Mouse (Mus musculus): ENCODE results near the gene Hes7. TPM values are rescaled to one million over a fixed set of nuclear protein-coding genes. Genes with fewer than 3 reads are reported as not detected.
"Not testable (repeated sequence)": the region's sequence is repeated elsewhere in the genome, so short reads cannot be mapped to it uniquely, and the experiment has no call there.

Gene Hes7
- polyA plus RNA-seq, 1 experiment from 2014 or later = 0.21 TPM

DNA sequence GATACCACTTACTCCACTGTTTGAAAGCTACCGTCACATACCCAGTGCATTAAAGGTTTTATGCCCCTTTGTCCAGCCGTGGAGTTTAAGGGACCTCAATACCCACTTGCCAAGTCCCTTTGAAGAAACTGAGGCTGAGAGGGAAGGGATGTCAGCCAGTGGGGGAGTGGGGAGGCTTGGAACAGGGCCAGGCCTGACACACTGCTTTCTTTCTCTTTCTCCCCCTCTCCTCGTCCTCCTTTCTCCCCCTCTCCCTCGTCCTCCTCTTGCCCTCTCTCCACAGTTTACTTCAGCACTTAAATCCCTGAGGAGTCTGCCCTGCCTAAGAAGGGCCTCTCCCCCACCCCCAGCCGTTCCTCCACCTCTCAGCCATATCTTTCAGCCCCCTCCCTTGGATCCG, 29.8 kb upstream of the Hes7 start:
- peaks cover 31% of the 10 kb centered on the region for H3K36me3 ChIP-seq (ENCODE audit: control insufficient read depth, insufficient read depth, low read length)
- no peak for DNase-seq (ENCODE audit: low spot score)
- WGBS = 59% methylated on average over 6 of the region's 6 CpGs
- ATAC-seq (ENCODE audit: low read depth) = no peak
- no peaks in the 10 kb centered on the region for H3K9me3 ChIP-seq (ENCODE audit: control insufficient read depth, low read length)
- peaks cover 28% of the 10 kb centered on the region for H3K4me1 ChIP-seq (ENCODE audit: control insufficient read depth, insufficient read depth, low read length)
- no peaks in the 10 kb centered on the region for H3K27me3 ChIP-seq (replicated peaks; ENCODE audit: control insufficient read depth, insufficient read depth, low read length)
- peak overlapping the region; percentile 64 for H3K4me2 ChIP-seq (ENCODE audit: low read depth, low read length)
- peak overlapping the region; percentile 24; the same call in 1 of the 2 replicates for H3K27ac ChIP-seq (replicated peaks; ENCODE audit: low read depth, low read length)
- peak overlapping the region; percentile 100; the same call in 1 of the 2 replicates for H3K9ac ChIP-seq (ENCODE audit: low read depth, low read length)
- peak overlapping the region; percentile 100; the same call in 1 of the 2 replicates for H3K4me3 ChIP-seq (ENCODE audit: low read depth, low read length)

DNA sequence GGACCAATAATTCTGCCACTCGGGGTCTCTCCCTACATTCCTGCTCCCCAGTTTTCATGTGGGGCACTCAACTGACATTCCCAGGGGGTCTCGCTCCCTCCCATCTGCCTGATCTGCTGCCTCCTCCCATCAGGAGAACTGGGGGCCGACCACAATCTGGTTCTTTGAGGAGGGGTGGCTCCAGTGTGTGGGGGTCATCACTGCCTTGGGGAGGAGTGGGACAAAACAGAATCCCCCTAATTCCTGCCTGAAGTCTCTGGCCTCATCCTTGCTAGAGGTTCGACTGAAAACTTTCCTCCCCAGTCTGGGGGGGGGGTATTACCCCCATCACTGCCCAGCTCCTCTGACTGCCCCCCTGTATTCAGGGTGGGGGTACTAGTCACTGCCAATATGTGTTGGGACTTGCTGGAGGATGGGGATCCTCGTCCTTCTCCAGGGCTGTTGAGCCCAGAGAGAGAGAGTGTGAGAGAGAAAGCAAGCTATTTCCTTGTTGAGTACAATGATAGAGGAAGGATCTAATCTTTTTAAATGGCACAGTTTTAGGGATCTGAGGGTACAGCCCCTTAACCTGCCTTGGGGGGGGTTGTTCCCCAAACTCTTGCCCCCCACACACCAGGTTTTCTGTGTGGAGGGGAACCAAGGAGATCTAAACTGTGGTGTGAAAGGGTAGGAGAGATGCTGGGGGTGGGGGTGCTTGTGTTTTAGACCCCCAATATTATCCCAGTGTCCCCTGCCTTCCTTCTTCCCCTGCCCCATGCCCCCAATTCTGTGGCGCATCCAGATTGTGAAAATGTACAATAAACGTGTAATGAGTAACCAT, 28.4 kb upstream of the Hes7 start:
- WGBS = 61% methylated on average over 7 of the region's 7 CpGs
- Histone ChIP-seq H3K27me3 (replicated peaks; ENCODE audit: control insufficient read depth, insufficient read depth, low read length) (no peaks in the 10 kb centered on the region), H3K4me2 (ENCODE audit: low read depth, low read length) (no peak overlapping the region), H3K4me1 (ENCODE audit: control insufficient read depth, insufficient read depth, low read length) (peaks cover 38% of the 10 kb centered on the region), H3K4me3 (ENCODE audit: low read depth, low read length) (no peak overlapping the region), H3K9me3 (ENCODE audit: control insufficient read depth, low read length) (no peaks in the 10 kb centered on the region), H3K27ac (replicated peaks; ENCODE audit: low read depth, low read length) (no peak overlapping the region), H3K9ac (ENCODE audit: low read depth, low read length) (no peak overlapping the region), H3K36me3 (ENCODE audit: control insufficient read depth, insufficient read depth, low read length) (peaks cover 31% of the 10 kb centered on the region)
- ATAC-seq (ENCODE audit: low read depth) = no peak
- DNase-seq (ENCODE audit: low spot score) = no peak

DNA sequence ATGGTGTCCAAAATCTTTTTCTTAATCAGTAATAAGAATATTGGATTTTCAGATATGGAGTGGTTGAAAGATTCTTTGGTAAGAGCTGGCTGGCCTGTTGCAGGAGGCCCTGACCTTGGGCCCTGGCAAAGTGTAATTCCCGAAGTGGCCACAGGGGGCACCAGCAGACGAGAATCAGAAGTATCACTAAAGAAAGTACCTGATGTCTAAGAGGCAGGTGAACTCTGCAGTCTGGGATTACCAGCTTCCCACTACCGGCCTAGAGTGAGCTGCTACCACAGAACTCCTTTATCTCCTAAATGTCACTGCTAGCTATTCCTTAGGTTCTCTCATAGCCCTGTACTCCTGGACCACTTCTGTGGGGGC, 27.8 kb upstream of the Hes7 start:
- 0% methylated on average over 3 of the region's 3 CpGs for WGBS
- DNase-seq (ENCODE audit: low spot score) (peak; percentile 33), ATAC-seq (ENCODE audit: low read depth) (no peak)
- H3K27ac ChIP-seq (replicated peaks; ENCODE audit: low read depth, low read length) = no peak overlapping the region
- no peaks in the 10 kb centered on the region for H3K27me3 ChIP-seq (replicated peaks; ENCODE audit: control insufficient read depth, insufficient read depth, low read length)
- peaks cover 31% of the 10 kb centered on the region for H3K36me3 ChIP-seq (ENCODE audit: control insufficient read depth, insufficient read depth, low read length)
- H3K9me3 ChIP-seq (ENCODE audit: control insufficient read depth, low read length) = no peaks in the 10 kb centered on the region
- H3K9ac ChIP-seq (ENCODE audit: low read depth, low read length) = no peak overlapping the region
- no peak overlapping the region for H3K4me2 ChIP-seq (ENCODE audit: low read depth, low read length)
- peaks cover 36% of the 10 kb centered on the region for H3K4me1 ChIP-seq (ENCODE audit: control insufficient read depth, insufficient read depth, low read length)
- no peak overlapping the region for H3K4me3 ChIP-seq (ENCODE audit: low read depth, low read length)

DNA sequence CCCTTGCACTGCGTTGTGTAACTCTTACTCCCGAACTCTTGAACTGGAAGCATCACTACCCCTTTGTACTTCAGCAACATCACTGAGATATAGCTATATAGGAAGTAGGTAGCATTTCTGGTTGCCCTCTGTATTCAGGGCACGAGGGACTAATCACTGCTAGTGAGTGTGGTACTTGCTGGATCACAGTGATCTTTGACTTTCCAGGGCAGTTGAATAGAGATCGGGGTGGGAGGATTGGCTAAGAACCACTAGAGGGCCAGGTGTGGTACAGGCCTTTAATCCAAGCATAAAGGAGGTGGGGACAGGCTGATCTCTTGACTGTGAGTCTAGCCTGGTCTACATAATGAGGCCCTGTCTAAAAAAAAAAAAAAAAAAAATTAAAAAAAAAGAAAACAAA, 27.3 kb upstream of the Hes7 start:
- WGBS = 91% methylated on average over 4 of the region's 4 CpGs
- Histone ChIP-seq H3K9ac (ENCODE audit: low read depth, low read length) (no peak overlapping the region), H3K36me3 (ENCODE audit: control insufficient read depth, insufficient read depth, low read length) (peaks cover 31% of the 10 kb centered on the region), H3K27ac (replicated peaks; ENCODE audit: low read depth, low read length) (no peak overlapping the region), H3K4me3 (ENCODE audit: low read depth, low read length) (no peak overlapping the region), H3K4me1 (ENCODE audit: control insufficient read depth, insufficient read depth, low read length) (peaks cover 36% of the 10 kb centered on the region), H3K27me3 (replicated peaks; ENCODE audit: control insufficient read depth, insufficient read depth, low read length) (no peaks in the 10 kb centered on the region), H3K9me3 (ENCODE audit: control insufficient read depth, low read length) (no peaks in the 10 kb centered on the region), H3K4me2 (ENCODE audit: low read depth, low read length) (no peak overlapping the region)
- ATAC-seq (ENCODE audit: low read depth) (no peak), DNase-seq (ENCODE audit: low spot score) (no peak)

DNA sequence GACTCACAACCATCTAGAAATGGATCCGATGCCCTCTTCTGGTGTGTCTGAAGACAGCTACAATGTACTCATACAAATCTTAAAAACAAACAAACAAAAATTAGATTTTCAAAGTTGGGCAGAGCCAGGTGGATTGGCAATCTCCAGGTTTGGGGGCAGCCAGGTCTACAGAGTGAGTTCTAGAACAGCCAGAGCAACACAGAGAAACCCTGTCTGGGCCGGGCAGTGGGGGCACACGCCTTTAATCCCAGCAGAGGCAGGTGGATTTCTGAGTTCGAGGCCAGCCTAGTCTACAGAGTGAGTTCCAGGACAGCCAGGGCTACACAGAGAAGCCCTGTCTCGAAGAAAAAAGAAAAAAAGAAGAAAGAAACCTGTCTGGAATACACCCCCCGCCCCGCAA, 26.3 kb upstream of the Hes7 start:
- peaks cover 31% of the 10 kb centered on the region for H3K36me3 ChIP-seq (ENCODE audit: control insufficient read depth, insufficient read depth, low read length)
- not testable (repeated sequence) for ATAC-seq (ENCODE audit: low read depth); H3K4me3 ChIP-seq (ENCODE audit: low read depth, low read length); H3K9ac ChIP-seq (ENCODE audit: low read depth, low read length); DNase-seq (ENCODE audit: low spot score); H3K4me2 ChIP-seq (ENCODE audit: low read depth, low read length); H3K27me3 ChIP-seq (replicated peaks; ENCODE audit: control insufficient read depth, insufficient read depth, low read length); H3K9me3 ChIP-seq (ENCODE audit: control insufficient read depth, low read length)
- H3K4me1 ChIP-seq (ENCODE audit: control insufficient read depth, insufficient read depth, low read length) = peaks cover 41% of the 10 kb centered on the region
- WGBS = 85% methylated on average over 7 of the region's 7 CpGs
- peak overlapping the region; percentile 90 for H3K27ac ChIP-seq (replicated peaks; ENCODE audit: low read depth, low read length)

DNA sequence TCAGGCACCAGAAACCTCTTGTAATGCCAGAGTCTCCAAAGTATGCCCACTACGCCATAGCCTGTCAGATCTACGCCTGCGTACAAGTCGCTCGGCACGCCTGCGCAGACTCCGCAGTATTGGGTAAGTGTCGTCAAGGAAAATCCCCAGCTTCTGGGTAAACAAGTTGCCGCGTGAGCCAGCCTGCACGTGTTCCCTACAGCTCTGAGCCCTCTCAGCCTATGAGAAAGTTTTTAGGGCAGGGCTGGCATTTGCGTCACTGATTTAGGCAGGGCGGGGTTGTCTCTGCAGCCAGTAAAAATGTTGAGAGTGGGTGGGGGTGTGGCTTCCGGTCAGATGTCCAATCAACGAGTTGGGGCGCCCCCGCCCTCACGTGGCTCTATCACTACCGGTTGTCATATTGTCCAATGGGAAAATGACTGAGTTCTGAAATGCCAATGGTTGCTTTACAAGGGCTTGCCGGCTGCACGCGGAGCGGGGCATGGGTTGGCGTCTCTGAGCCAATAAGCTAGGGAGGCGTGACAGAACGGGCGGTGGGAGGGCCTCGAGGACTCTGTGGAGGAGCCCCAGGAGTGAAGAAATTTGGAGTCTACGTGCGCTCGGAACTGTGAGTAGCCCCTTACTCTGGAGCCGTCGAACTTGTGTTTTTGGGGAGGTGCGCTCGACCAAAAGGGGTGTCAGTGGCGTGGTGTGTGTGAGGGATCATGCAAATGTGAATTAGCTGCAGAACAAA, 25.3 kb upstream of the Hes7 start, which contains the start of gene Per1:
TSS of gene Per1 (plus strand) at position 521 of the 733 bp plus-strand sequence.
- Histone ChIP-seq H3K4me2 (ENCODE audit: low read depth, low read length) (peak within 1 kb of the TSS; percentile 93), H3K36me3 (ENCODE audit: control insufficient read depth, insufficient read depth, low read length) (peaks cover 28% of the 10 kb centered on the region), H3K4me3 (ENCODE audit: low read depth, low read length) (peak within 1 kb of the TSS; percentile 56), H3K27ac (replicated peaks; ENCODE audit: low read depth, low read length) (peak within 1 kb of the TSS; percentile 98), H3K27me3 (replicated peaks; ENCODE audit: control insufficient read depth, insufficient read depth, low read length) (no peaks in the 10 kb centered on the region), H3K4me1 (ENCODE audit: control insufficient read depth, insufficient read depth, low read length) (peaks cover 34% of the 10 kb centered on the region), H3K9me3 (ENCODE audit: control insufficient read depth, low read length) (no peaks in the 10 kb centered on the region), H3K9ac (ENCODE audit: low read depth, low read length) (peak within 1 kb of the TSS; percentile 70)
- WGBS = under 1% methylated on average over 37 of the region's 37 CpGs
- DNase-seq (ENCODE audit: low spot score) (peak; percentile 100), ATAC-seq (ENCODE audit: low read depth) (peak; percentile 93)

DNA sequence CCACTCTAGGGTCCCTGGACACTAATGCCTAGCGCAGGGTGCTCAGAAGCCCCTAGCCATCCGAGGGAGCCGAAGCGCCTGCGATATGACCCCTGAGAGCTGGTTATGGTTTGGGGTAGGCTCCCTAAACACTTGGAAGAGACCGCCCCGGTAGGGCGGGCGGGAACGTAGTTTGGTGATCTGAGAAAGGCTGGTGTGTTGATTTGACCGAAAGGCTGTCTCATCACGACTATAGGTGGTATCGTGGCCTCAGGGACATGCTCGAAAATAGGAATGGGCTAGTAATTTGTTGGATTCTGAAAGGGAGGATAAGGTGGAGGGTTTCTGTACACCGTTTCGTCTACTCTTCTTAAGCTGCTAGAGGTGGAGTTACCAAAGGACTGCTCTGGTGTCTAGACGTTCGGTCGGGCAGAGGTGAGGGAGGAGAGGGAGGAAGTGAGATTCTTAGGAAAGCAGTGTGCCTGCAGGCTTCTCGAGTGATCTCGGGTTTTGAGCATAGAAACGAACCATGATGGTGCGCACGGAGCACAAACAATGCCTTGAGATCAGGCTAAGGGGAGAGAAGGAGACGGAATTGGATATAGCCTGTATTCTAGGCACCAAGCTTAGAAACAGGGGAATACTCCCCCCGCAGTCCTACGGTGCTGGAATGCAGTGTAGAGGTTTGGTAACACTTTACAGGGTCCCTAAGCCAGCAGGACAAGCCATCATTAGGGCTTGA, 24.5 kb upstream of the Hes7 start:
- DNase-seq (ENCODE audit: low spot score) (peak; percentile 42), ATAC-seq (ENCODE audit: low read depth) (no peak)
- Histone ChIP-seq H3K9ac (ENCODE audit: low read depth, low read length) (peak overlapping the region; percentile 70), H3K4me1 (ENCODE audit: control insufficient read depth, insufficient read depth, low read length) (peaks cover 35% of the 10 kb centered on the region), H3K27me3 (replicated peaks; ENCODE audit: control insufficient read depth, insufficient read depth, low read length) (no peaks in the 10 kb centered on the region), H3K36me3 (ENCODE audit: control insufficient read depth, insufficient read depth, low read length) (peaks cover 23% of the 10 kb centered on the region), H3K9me3 (ENCODE audit: control insufficient read depth, low read length) (no peaks in the 10 kb centered on the region), H3K4me3 (ENCODE audit: low read depth, low read length) (peak overlapping the region; percentile 56), H3K27ac (replicated peaks; ENCODE audit: low read depth, low read length) (peak overlapping the region; percentile 98), H3K4me2 (ENCODE audit: low read depth, low read length) (peak overlapping the region; percentile 93)
- 2% methylated on average over 27 of the region's 27 CpGs for WGBS

DNA sequence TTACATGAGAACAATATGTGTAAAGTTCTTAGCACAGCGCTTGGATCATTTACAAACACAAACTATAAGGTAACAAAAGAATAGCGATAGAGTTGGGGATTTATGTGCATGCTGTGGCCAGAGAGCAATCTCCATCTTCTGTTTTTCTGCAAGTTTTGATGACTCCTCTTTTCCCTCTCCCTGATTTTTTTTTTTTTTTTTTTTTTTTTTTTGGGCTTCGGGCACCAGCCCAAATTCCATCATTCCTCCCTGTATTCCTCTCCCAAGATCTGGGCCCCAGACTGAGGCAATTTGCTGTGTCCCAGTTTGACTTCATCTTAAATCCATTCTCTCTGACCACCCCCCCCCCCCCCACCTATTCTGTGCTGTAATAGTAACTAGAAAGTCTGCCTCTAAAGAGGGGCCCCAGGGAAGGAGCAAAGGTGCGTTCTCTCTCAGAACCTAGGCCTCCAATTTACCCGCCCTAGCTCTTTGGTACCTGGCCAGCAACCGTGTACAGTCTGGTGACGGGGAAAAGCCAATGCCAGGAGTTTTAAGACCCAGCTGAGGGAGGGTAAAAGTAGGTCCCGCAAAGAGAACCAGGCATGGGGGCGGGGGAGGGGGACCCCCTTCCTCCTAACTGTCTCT, 23.7 kb upstream of the Hes7 start:
- H3K9ac ChIP-seq (ENCODE audit: low read depth, low read length) = peak overlapping the region; percentile 70
- peak overlapping the region; percentile 93 for H3K4me2 ChIP-seq (ENCODE audit: low read depth, low read length)
- 7% methylated on average over 8 of the region's 9 CpGs for WGBS
- peaks cover 35% of the 10 kb centered on the region for H3K4me1 ChIP-seq (ENCODE audit: control insufficient read depth, insufficient read depth, low read length)
- no peak; the same call in 1 of the 2 replicates for ATAC-seq (ENCODE audit: low read depth)
- H3K36me3 ChIP-seq (ENCODE audit: control insufficient read depth, insufficient read depth, low read length) = peaks cover 26% of the 10 kb centered on the region
- no peaks in the 10 kb centered on the region for H3K27me3 ChIP-seq (replicated peaks; ENCODE audit: control insufficient read depth, insufficient read depth, low read length)
- H3K27ac ChIP-seq (replicated peaks; ENCODE audit: low read depth, low read length) = peak overlapping the region; percentile 98
- DNase-seq (ENCODE audit: low spot score) = no peak
- no peaks in the 10 kb centered on the region for H3K9me3 ChIP-seq (ENCODE audit: control insufficient read depth, low read length)
- H3K4me3 ChIP-seq (ENCODE audit: low read depth, low read length) = peak overlapping the region; percentile 56

Measured in embryonic facial prominence, embryonic 14.5 days (tissue).